Comparison of ENCODE assay signal across 8 mouse cellular contexts in genomic region chr2:31106621-31107320, GRCm38 (mm10). TPM values are rescaled to one million over a fixed set of nuclear protein-coding genes. Genes with fewer than 3 reads are reported as not detected.
DNase-seq lines count a peak whose midpoint lies in the region; ATAC-seq and TF ChIP-seq lines count a peak whose summit lies in the region.

No protein-coding gene starts in this region.

- intact Hi-C loops in heart, postnatal 14 days (cut with DNase I) = no loop called here

- whole genome bisulfite sequencing in midbrain, embryonic 10.5 days = 67% methylated on average over 11 of the region's 11 CpGs
- 56% methylated on average over 11 of the region's 11 CpGs for WGBS in midbrain, embryonic 11.5 days
- 50% methylated on average over 11 of the region's 11 CpGs for WGBS in small intestine, adult 2 months

- TF ChIP-seq POLR2A in small intestine, adult 2 months (IDR thresholded peaks at IDR 0.05; ENCODE audit: low read depth, low read length) = no peak

- ATAC-seq in midbrain, embryonic 11.5 days (ENCODE audit: low FRiP score) = no peak
- ATAC-seq in erythroblast, adult 5-6 weeks (replicated peaks; ENCODE audit: low FRiP score, poor library complexity, severe bottlenecking) = no peak

- no peak for DNase-seq in midbrain, embryonic 10.5 days (ENCODE audit: low spot score)
- DNase-seq in midbrain, embryonic 11.5 days (ENCODE audit: low spot score, missing footprints) = no peak
- DNase-seq in cerebellum, postnatal 36 days = peak; percentile 88 to 89
- peak; percentile 36 to 67 for DNase-seq in heart, postnatal 14 days
- peak; percentile 66 to 70 for DNase-seq in kidney, postnatal 36 days
- no peak for DNase-seq in spleen, adult 18-20 months

- no peak for TF ChIP-seq CTCF in small intestine, adult 2 months (IDR thresholded peaks at IDR 0.05; ENCODE audit: extremely low read depth, insufficient read length, insufficient replicate concordance, low read depth, low read length)

- H3K36me3 ChIP-seq in midbrain, embryonic 10.5 days = no peaks in the 10 kb centered on the region
- H3K36me3 ChIP-seq in midbrain, embryonic 11.5 days (ENCODE audit: control insufficient read depth, insufficient read depth, low read length) = no peaks in the 10 kb centered on the region
- 0 out of 2 replicates have a peak, but pooled peaks cover 1% of the 10 kb centered on the region for H3K36me3 ChIP-seq in small intestine, adult 2 months (ENCODE audit: control insufficient read depth, insufficient read depth, low read length)

- H3K4me2 ChIP-seq in midbrain, embryonic 11.5 days = no peak overlapping the region

- no peaks in the 10 kb centered on the region for H3K27me3 ChIP-seq in midbrain, embryonic 10.5 days (ENCODE audit: low read depth, poor library complexity, severe bottlenecking)
- H3K27me3 ChIP-seq in midbrain, embryonic 11.5 days (ENCODE audit: control insufficient read depth, insufficient read depth, low read length) = no peaks in the 10 kb centered on the region
- no peaks in the 10 kb centered on the region for H3K27me3 ChIP-seq in small intestine, adult 2 months (ENCODE audit: control insufficient read depth, insufficient read depth, low read length)

- peak overlapping the region; percentile 28; the same call in 1 of the 2 replicates for H3K27ac ChIP-seq in midbrain, embryonic 10.5 days (replicated peaks)
- H3K27ac ChIP-seq in midbrain, embryonic 11.5 days (ENCODE audit: low read depth, low read length) = no peak overlapping the region
- peak overlapping the region; percentile 30; the same call in 1 of the 2 replicates for H3K27ac ChIP-seq in small intestine, adult 2 months (ENCODE audit: insufficient read depth, low read depth, low read length)

- no peak overlapping the region for H3K4me3 ChIP-seq in midbrain, embryonic 10.5 days
- H3K4me3 ChIP-seq in midbrain, embryonic 11.5 days (ENCODE audit: low read depth, low read length) = no peak overlapping the region
- H3K4me3 ChIP-seq in small intestine, adult 2 months (ENCODE audit: low read depth, low read length) = no peak overlapping the region

- no peaks in the 10 kb centered on the region for H3K9me3 ChIP-seq in midbrain, embryonic 10.5 days (replicated peaks)
- no peaks in the 10 kb centered on the region for H3K9me3 ChIP-seq in midbrain, embryonic 11.5 days (ENCODE audit: control insufficient read depth, low read length)

- no peak overlapping the region for H3K9ac ChIP-seq in midbrain, embryonic 11.5 days (ENCODE audit: low read length)

- peaks cover 11% of the 10 kb centered on the region; the same call in 1 of the 2 replicates for H3K4me1 ChIP-seq in midbrain, embryonic 10.5 days
- H3K4me1 ChIP-seq in midbrain, embryonic 11.5 days (ENCODE audit: control insufficient read depth, insufficient read depth, low read length) = no peaks in the 10 kb centered on the region
- peaks cover 8% of the 10 kb centered on the region for H3K4me1 ChIP-seq in small intestine, adult 2 months (ENCODE audit: control insufficient read depth, insufficient read depth, insufficient read length, low read length)

RNA-seq across cellular contexts. Expression of gene Fnbp1, which starts 35.0 kb away (rescaled TPM):
- 11.8 and 14.3 TPM in 2 replicates for polyA plus RNA-seq in midbrain, embryonic 10.5 days (2016; fragmentation: Nextera tagmentation; extraction: Ambion mirVana)
- 10.8 and 11.5 TPM in 2 replicates for polyA plus RNA-seq in midbrain, embryonic 11.5 days (2014; fragmentation: Nextera tagmentation; extraction: Ambion mirVana)
- total RNA-seq in heart, postnatal 14 days (2021) = 10 to 100 TPM; 49.5 to 51.9 TPM
- polyA plus RNA-seq in small intestine, adult 2 months (2012; rRNA removed) = 20.3 and 28.6 TPM in 2 replicates
- 15.5 and 20.4 TPM in 2 replicates for total RNA-seq in erythroblast, adult 5-6 weeks (2015; ENCODE audit: low replicate concordance)
- 2.9 and 6.1 TPM in 2 replicates for total RNA-seq in erythroblast, adult 5-6 weeks (2017; ENCODE audit: low replicate concordance)

RNA-seq across cellular contexts. Expression of gene Gpr107, which starts 45.3 kb away (rescaled TPM):
- 33.8 and 39.0 TPM in 2 replicates for polyA plus RNA-seq in midbrain, embryonic 10.5 days (2016; fragmentation: Nextera tagmentation; extraction: Ambion mirVana)
- 26.5 and 27.8 TPM in 2 replicates for polyA plus RNA-seq in midbrain, embryonic 11.5 days (2014; fragmentation: Nextera tagmentation; extraction: Ambion mirVana)
- 10 to 100 TPM; 39.2 to 41.7 TPM for total RNA-seq in heart, postnatal 14 days (2021)
- polyA plus RNA-seq in small intestine, adult 2 months (2012; rRNA removed) = 14.8 and 30.5 TPM in 2 replicates
- total RNA-seq in erythroblast, adult 5-6 weeks (2015; ENCODE audit: low replicate concordance) = 2.5 and 10.7 TPM in 2 replicates
- total RNA-seq in erythroblast, adult 5-6 weeks (2017; ENCODE audit: low replicate concordance) = 11.7 TPM in 2 replicates

Comparison
In these comparisons a context has a peak if more than half of its experiments do, and no peak if none do; other contexts are left out.
1. DNase-seq: peak in cerebellum, postnatal 36 days (2 of 2), heart, postnatal 14 days (2 of 2) and kidney, postnatal 36 days (2 of 2); none in midbrain, embryonic 10.5 days (single experiment), midbrain, embryonic 11.5 days (single experiment) and spleen, adult 18-20 months (0 of 2).